Mouse (Mus musculus) CH12.LX (cell line): ENCODE results near the gene Ndufaf5.
A peak's percentile ranks its signal among the peaks of the same experiment; 100 is the strongest.

Experiments used
- CHD2 ChIP-seq: IDR thresholded peaks from 2 replicates; pipeline ENCODE4 v1.6.1; 2011; ENCODE audit warnings: low read length, improper control_type of control experiment
- CTCF ChIP-seq, 2 experiments: IDR thresholded peaks in 1 of 2; conservative IDR thresholded peaks in 1 of 2; 2 replicates each; pipeline ENCODE4 v1.5.1; 2011 to 2012; ENCODE audit warnings: low read depth in 2 of 2, low read length in 2 of 2, improper control_type of control experiment in 1 of 2, inconsistent platforms in 1 of 2, mild to moderate bottlenecking in 1 of 2, moderate library complexity in 1 of 2
- ELF1 ChIP-seq: IDR thresholded peaks from 2 replicates; pipeline ENCODE4 v1.6.1; 2014; ENCODE audit warnings: low read depth, mild to moderate bottlenecking, inconsistent platforms, low read length, improper control_type of control experiment
- EP300 ChIP-seq: IDR thresholded peaks from 2 replicates; pipeline ENCODE4 v1.6.1; 2011; ENCODE audit warnings: low read length, improper control_type of control experiment
- GABPA ChIP-seq: IDR thresholded peaks from 2 replicates; pipeline ENCODE4 v1.6.1; 2012; ENCODE audit warnings: low read depth, low read length, improper control_type of control experiment, inconsistent platforms; ENCODE audit not compliant: insufficient replicate concordance
- JUND ChIP-seq: conservative IDR thresholded peaks from 2 replicates; pipeline ENCODE4 v1.6.1; 2011; ENCODE audit warnings: low read depth, low read length, improper control_type of control experiment
- MAX ChIP-seq: IDR thresholded peaks from 2 replicates; pipeline ENCODE4 v1.6.1; 2011; ENCODE audit warnings: low read length, improper control_type of control experiment
- PAX5 ChIP-seq: IDR thresholded peaks from 2 replicates; pipeline ENCODE4 v1.6.1; 2012; ENCODE audit warnings: low read length, inconsistent platforms, mixed read lengths
- POLR2A ChIP-seq: IDR thresholded peaks from 2 replicates; pipeline ENCODE4 v1.6.1; 2011; ENCODE audit warnings: low read depth, mild to moderate bottlenecking, improper control_type of control experiment, low read length
- SIN3A ChIP-seq: IDR thresholded peaks from 2 replicates; pipeline ENCODE4 v1.6.1; 2012; ENCODE audit warnings: low read length, improper control_type of control experiment, inconsistent platforms
- TBP ChIP-seq: conservative IDR thresholded peaks from 2 replicates; pipeline ENCODE4 v1.6.1; 2011; ENCODE audit warnings: low read depth, low read length, improper control_type of control experiment
- USF1 ChIP-seq: IDR thresholded peaks from 2 replicates; pipeline ENCODE4 v1.6.1; 2014; ENCODE audit warnings: low read depth, mild to moderate bottlenecking, inconsistent platforms, low read length, improper control_type of control experiment
- USF2 ChIP-seq: conservative IDR thresholded peaks from 2 replicates; pipeline ENCODE4 v1.6.1; 2011; ENCODE audit warnings: low read depth, low read length, improper control_type of control experiment

DNA sequence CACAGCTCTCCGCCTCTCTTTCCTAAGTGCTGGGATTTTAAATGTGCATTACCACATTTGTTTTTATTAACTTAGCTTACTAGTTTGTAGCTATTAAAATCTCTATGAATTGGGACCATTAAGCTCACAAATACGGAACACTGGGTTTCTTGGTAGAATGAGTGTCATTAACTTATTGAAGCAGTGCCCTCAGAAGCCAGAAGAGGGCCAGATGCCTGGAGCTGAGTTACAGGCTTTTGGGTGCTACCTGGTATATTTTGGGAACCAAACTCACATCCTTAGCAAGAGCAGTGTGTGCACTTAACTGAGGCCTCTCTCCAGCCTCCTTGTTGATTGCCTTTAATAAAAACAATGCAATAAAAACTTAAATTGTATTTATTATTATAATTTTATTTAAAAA, 30.3 kb downstream of the Ndufaf5 start:
- TF ChIP-seq POLR2A, result no peak
- no peak for TF ChIP-seq JUND
- TF ChIP-seq CTCF (conservative IDR thresholded peaks at IDR 0.05 in 1 of 2, IDR thresholded peaks at IDR 0.05 in 1 of 2; ENCODE audit: low read depth in 2 of 2, low read length in 2 of 2), result peak in 1 of 2 experiments; percentile 30; a peak in 2 of 4 replicates
- TF ChIP-seq USF2, result no peak
- no peak for TF ChIP-seq ELF1
- no peak for TF ChIP-seq PAX5
- TF ChIP-seq CHD2, result no peak
- TF ChIP-seq USF1, result no peak
- no peak for TF ChIP-seq SIN3A
- no peak for TF ChIP-seq GABPA
- no peak for TF ChIP-seq TBP
- TF ChIP-seq EP300, result no peak
- no peak for TF ChIP-seq MAX
